Mouse (Mus musculus) bone marrow, adult 2 months (tissue): ENCODE data around the gene Slc38a6.

Source experiments
- CTCF ChIP-seq: fragments of 200-500 bp; IDR thresholded peaks from 2 replicates; pipeline ENCODE4 v1.5.1; 2011; ENCODE audit warnings: low read length, control low read depth; ENCODE audit not compliant: control insufficient read depth, insufficient read depth
- POLR2A ChIP-seq: fragments of 200-500 bp; IDR thresholded peaks from 2 replicates; pipeline ENCODE4 v1.6.1; 2011; ENCODE audit warnings: low read depth, mild to moderate bottlenecking, control low read depth, low read length, borderline replicate concordance; ENCODE audit not compliant: control insufficient read depth

DNA sequence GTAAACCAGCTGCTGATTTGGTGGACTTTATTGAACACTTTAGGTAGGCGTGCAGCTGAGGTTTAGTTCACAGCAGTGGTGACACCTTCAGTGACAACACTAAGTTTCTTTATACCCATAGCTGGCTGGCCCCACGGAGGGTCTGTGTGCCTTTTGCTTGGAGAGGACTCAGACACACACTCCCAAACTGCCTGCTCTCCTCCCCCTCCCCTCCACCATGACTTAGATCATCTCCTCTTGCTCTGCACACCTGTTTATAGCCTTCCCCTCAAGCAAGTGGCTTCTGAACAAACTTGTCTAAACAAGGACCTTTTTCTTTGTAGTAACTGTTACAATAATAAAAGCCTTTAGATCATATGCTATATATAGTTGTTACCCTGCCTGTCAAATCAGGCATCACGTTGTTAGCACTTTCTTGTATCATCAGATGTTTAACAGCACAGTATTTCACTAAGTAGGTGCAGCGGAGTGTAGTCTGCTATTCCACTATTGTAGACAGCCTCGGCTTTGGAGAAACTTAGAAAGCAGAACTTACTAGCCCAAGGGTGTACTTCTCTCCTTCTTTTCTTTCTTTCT lies 115.6 kb downstream of the Slc38a6 start:
- no peak for TF ChIP-seq CTCF
- TF ChIP-seq POLR2A, result no peak
